Mouse (Mus musculus) right cerebral cortex, adult 18-20 months (tissue): Measurements from ENCODE around the gene Fga.

ENCODE experiments used
- DNase-seq: peaks from one replicate; pipeline ENCODE4 v3.0.0; 2022; ENCODE audit warnings: mixed read lengths

The Fga gene

DNA sequence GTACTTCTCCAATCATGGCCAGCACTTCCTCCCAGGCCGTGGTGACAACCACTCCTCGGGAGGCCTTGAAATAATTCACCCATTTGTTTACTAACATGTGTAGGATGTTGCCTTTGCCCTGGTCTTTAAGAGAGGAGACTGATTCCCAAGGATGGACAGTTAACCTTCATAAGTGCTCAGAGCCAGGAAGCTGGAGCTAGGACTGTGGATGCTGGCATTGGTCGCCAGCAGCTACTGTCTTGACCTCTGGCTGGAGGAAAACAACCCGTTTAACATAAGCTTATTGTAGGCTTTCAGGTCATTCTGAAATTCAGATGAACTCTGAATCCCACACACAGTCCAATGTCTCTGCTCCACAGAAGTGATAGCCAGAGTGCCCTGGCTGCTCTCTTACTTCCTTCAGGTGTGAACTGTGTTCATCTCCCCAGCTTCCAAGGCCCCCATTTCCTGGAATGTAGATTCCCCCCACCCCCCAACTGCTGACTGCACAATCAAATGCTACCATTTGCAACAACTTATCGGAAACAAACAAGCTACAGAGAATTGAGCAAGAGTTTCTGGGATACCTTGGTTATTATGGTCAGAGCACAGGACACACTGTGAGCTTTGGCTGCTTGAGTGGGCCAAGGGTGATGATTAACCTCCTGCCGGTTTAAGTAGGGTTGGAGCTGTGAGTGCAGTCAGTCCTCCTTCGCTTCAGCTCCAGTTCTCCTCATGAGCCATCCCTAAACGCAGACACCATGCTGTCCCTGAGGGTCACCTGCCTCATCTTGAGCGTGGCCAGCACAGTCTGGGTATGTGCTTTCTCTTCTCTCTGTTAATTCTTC, at the start of gene Fga:
Gene Fga (plus strand): TSS at position 602 of the 827 bp plus-strand sequence.
- DNase-seq: no peak

DNA sequence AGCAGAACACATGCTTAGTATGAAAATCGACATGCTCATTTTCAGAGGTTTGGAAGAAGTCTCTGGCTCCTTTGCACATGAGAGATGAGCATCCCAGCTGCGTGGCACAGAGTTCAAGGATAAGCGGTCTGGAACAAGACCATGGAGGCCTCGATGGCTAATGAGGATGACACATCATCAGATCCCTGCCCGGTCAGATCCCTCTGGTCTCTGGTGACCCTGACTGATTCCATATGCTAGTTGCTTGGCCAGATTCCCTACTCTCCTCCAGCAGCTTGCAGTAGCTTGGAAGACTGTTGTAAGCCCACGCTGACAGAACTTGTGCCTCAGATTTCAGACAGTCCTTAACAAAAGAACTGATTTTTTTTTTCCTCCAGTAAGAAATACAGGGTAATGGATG, 45.1 kb upstream of the Fga start:
- no peak for DNase-seq

DNA sequence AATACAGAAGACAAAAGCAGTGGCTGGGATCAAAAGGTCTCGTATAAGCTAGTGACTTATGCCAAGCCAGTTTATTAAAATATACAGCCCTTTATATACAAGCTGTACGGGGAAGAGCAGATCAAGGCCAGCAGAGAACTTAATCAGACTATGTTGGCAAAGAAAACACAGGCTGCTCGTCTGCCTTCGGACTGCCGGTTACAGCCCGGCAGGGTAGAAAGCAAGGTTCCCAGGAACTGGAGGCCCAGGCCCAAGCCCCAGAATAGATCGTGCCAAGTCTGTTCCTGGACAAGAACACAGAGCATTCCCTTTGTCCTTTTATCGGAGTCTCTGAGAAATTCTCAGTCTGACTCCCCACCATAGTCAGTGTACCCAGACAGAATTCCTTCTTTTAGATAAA, 44.0 kb upstream of the Fga start:
- DNase-seq: no peak

DNA sequence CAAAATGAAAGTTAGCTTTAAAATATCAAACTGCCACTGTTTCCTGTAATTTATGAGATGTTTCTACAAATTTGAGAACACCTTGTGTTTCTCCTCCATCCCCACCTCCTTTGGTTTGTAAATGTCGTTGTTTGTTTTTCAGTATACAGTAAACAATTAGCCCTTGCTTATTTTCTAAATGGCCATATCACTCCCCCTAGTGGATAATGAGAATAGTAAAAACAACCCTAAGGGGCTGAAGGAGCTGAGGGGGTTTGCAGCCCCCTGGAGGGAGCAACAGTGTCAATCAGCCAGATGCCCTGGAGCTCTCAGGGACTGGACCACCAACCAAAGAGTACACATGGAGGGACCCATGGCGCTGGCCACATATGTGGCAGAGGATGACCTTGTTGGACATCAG, 41.0 kb upstream of the Fga start:
- no peak for DNase-seq

GRCm38 (mm10) chr3:82991963-82992362, 33.9 kb upstream of the Fga start:
- no peak for DNase-seq

DNA sequence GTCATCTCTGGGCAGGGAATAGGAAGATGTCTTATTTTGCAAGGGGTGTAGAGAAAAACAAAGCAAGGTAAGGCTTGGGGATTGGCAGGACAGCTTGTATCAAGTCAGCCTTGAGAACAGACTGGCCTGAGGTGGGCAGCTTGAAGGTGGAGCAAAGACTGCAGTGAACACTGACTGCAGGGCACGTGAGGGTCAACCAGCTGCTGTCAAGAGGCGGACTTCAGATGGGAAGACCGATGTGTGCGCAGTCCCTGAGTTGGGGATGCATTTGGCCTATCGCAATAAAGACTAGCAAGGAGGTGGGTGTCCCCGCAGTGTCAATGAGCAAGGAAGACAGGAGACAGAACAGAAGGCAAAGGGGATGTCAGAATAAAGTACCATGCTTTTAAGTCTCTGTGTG, 32.9 kb upstream of the Fga start:
- DNase-seq: no peak

DNA sequence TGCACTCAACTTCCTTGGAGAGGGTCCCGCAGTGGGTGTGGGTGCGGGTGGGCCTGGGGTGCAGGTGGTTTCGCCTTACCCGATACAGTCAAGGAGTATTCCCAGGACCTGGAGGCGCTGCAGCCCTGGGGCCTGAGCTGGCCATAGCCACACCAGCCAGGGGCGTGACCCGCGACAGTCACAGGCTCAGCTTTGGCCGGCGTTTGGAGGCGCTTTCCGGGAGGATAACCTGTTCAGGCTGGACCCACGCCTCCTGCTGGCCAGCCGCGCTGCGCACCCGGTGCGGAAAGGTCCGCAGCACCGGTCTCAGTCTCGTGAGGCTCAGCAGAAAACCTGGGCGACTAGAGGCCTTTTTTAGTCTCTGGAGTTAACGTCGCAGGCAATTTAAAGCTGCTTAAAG, 30.5 kb upstream of the Fga start:
- no peak for DNase-seq

DNA sequence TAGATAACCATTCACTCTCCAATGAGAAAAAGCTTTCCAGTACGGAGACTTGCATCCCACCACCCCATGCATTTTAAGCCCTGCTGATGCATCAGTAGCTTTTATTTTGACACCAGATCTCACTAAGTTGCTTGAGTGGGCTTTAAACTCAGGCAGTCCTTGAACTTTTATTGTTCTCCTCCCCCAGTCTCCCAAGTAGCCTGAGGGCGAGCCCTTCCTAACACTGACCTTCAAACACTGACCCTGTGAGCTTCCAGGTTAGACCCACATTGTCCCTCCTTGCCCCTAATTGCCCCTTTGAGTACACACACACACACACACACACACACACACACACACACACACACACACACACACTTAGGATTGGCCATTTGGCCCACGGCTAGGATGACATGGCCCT, 29.2 kb upstream of the Fga start:
- DNase-seq: no peak

DNA sequence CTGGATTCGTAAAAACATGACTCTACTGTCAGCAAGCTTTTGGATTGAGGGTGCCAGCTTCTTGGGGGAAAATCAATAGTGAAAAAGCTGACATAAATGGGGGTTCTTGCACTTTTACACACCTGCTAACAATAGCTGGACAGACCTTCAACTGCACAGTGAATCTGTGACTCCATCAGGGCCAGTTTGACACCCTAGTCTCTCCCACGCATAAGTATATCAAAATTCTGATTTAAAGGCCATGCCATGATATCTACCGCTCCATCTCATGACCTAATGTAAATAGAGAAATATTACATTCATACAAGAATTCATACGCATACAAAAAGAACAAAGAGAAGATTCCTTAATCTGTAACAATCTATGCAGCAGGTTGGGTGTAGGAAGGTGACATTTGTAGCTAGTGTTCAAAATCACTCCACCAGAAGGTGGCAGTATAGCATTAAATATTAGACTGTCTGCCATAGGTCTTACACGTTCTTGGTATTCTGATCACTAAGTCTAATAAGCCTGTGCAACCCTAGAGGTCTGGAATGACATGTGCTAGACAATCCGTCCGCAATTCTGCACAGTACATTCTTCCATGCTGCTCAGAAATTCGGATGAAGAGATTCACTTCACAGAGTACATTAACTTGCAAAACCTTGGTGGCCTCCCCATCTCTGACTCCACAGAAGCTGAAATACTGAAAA, 27.0 kb upstream of the Fga start:
- DNase-seq: peak; percentile 57

DNA sequence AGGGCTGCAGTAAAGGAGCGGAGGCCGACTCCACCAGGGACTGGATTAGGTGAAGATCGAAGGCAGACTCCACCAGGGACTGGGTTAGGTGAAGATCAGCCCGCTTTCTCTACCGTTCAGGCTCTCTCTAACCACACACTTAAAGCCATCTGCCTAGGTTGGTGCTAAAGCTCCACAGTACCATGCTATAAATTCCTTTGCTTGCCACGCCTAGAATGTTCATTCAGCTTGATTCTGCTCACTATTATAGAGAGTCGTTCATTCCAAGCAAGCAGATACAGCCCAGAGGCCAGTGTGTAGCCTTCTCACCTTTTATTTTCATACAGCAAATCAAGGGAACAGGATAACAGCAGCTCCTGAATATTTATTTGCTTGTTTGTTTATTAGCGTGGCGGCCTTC, 25.9 kb upstream of the Fga start:
- DNase-seq: no peak

GRCm38 (mm10) chr3:83002191-83002590, 23.7 kb upstream of the Fga start:
- peak; percentile 29 for DNase-seq

DNA sequence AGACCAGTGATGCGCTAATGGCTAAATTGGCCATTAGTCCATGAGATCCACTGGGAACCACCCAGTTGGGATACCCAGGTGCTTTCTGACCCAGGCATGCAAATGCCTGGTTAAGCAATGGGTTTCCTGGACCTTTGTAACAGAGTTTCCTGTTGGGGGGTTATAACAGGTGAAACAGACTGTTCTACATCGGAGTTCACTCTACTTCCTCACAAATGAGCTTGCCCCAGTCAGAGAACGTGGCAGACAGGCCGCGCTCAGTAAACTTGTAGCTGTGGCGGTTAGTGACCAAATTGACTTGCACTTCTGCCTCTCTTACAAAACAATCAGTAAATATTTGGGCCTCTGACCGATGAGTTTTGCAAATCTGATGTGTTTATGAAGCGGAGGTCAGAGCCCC, 22.8 kb upstream of the Fga start:
- DNase-seq: no peak

GRCm38 (mm10) chr3:83004801-83005200, 21.1 kb upstream of the Fga start:
- no peak for DNase-seq

DNA sequence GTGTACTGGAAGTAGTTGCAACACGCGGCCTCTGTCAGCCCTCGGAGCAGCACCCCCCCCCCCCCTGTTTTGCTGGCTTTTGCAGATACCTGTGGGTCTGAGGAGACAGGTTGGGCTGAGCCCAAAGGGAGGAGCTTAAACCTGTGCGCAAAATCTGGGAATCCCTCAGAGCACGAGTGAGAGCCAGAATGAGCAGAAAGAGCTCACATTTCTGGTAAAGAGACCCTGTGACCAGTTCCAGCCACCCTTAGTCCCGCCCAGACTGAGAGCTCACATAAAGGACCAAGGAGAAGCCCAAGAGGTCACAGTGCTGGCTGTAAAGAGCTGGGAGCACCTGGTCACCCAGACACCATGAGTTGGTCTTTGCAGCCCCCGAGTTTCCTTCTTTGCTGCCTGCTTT, 18.3 kb upstream of the Fga start, which contains the start of gene Fgg:
Gene Fgg (plus strand): TSS at position 168 of the 400 bp plus-strand sequence.
- DNase-seq: no peak

GRCm38 (mm10) chr3:83010291-83010690, 15.6 kb upstream of the Fga start:
- no peak for DNase-seq

- no peak for DNase-seq
Observed at GRCm38 (mm10) chr3:83011136-83011535, 14.7 kb upstream of the Fga start.

- no peak for DNase-seq
Observed at GRCm38 (mm10) chr3:83011565-83011964, 14.3 kb upstream of the Fga start.

GRCm38 (mm10) chr3:83012636-83013035, 13.2 kb upstream of the Fga start:
- DNase-seq: no peak

GRCm38 (mm10) chr3:83013951-83014350, 11.9 kb upstream of the Fga start:
- DNase-seq: no peak

- no peak for DNase-seq
Observed at GRCm38 (mm10) chr3:83016236-83016635, 9.6 kb upstream of the Fga start.

DNA sequence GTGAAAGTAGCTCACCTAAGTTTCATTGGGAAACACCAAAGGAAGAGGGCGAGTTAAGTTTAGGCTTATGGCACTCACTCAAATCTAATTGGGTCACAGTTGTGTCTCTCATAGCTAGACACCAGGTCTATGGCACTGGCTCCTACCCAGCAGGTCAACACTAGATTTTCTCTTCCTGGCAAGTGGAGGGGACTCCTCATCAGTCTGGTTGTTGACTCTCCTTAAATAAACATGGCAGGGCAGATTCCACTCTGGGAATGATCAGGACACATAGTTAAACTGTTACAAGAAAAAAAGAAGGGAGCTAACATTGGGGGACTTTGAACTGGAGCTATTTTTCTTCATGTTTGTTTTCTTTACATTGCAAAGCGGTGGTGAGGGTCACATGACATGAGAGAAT, 5.5 kb upstream of the Fga start:
- DNase-seq: no peak

DNA sequence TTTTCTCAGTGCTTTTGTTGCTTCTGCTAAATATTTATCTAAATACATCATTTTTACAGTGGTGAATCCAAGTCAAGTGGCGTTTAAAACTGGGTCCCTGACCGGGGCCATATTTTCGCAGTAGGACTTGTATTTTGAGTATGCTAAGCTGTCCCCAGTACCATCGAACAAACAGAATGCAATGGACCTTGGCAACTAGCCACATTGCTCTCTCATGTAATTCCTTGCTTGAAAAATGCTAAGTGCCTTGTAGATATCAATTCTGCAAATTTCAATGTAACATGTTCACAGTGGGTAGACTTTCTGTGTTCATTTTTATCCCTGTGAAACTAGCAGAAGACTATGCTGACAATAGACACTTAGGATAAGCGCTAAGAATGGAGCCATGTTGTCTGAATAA, 4.7 kb upstream of the Fga start:
- no peak for DNase-seq

GRCm38 (mm10) chr3:83025036-83025435, 840 bp upstream of the Fga start:
- DNase-seq: no peak

- no peak for DNase-seq
Observed at GRCm38 (mm10) chr3:83027546-83028251, 1.8 kb downstream of the Fga start.
